Mouse (Mus musculus): ENCODE measurements around the gene Sync.
A peak's percentile ranks its signal among the peaks of the same experiment; 100 is the strongest.

Sync gene

DNA sequence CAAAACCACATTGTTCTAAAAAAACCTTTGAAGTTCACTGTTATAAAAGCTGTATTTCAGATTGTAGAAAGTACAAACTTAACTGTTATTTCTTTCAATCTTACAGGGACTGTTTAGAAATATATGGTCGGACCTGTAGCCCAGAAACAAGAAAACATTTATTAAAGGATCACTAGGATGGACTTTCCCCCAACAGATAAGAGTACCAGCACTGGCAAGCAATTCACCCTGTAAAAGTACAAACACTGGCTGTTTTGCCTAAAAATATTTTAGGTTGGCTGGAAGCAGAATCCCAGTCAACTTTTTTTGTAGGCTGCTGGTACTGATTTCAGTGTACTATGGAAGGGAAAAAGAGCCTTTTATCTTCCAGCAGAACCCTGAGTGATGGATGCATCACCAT lies 20.5 kb downstream of the Sync start:
- DNase-seq = no peak

DNA sequence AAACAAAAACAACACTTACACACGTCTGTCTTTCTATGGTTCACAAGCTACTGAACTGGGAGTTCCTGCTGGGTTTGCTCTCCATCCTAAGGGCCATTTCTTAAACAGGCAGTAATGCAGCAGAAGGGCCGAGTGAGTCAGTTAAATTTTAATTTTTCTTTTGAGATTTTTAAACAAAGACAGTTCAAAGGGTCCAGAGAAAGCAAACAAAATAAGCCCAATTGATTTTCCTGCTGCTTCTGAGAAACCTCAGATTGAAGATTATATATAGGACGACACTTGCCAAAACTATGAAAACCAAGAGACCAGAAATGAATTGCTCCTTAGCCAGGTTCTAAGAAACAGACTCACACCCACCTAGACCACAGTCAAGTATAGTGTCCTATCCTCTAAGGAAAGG lies 26.5 kb downstream of the Sync start:
- DNase-seq = no peak

DNA sequence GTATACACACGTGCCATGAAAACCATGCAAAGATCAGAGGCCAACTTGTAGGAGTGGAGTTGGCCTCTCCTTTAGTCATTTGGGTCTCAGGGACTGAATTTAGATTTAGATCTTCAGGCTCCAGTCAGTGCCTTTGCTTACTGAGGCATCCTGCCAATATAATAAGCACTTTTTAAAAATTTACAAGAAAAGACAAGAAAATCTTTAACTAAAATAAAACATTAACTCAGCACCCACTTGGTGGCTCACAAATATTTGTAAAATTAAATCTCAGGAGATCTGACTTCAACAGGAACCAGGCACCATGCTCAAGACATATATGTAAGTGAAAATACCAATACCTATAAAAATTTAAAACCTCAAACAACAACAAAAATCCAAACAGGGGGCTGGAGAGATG lies 33.5 kb downstream of the Sync start:
- no peak for DNase-seq

DNA sequence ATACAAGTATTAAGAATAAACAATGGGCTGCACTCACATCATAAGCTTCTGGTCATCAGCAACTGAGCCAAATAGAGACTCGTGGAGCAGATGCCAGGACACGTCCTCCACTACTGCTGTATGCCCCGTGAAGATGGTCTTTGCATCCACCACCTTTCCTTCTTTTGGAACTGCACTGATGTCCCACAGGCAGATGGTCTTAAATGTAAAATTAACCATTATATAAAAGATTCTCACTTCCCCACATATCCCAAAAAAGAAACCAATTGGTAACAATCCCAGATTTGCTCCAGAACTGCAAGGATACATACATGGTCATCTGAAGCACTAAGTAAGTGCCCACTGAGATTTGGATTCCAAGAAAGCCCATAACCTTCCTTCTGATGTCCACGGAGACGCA lies 34.6 kb downstream of the Sync start:
- no peak for DNase-seq

DNA sequence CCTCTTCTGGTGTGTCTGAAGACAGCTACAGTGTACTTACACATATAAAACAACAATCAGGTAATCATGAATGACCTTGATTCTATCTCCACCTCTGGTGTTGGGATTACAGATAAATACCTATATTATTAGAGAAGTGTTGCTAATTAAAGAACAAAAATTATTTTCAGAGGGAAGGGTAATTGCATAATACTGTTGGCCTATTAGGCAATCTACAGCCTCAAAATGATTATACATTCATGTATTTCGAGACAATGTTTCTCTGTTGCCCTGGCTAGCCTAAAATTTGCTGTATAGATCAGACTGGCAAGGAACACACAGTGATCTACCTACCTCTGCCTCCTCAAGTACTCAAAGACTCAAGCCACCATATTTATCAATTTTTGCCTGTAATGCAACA lies 36.1 kb downstream of the Sync start:
- DNase-seq = no peak

DNA sequence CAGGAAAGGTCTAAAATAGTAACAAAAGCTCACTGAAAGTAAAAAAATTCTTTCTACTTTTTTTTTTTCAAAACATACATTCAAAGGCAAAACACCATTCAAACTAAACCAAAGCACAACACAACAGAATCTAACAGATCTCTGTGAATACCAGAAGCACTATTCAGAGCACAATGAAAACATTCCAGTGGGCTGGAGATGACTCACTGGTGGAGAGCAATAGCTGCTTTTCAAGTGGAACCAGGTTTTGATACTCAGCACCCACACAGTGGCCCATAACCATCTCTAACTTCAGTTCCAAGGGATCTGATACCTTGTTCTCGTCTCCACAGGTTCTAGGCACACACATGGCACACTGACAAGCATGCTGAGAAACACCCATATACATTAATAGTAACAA lies 37.3 kb downstream of the Sync start:
- no peak for DNase-seq

DNA sequence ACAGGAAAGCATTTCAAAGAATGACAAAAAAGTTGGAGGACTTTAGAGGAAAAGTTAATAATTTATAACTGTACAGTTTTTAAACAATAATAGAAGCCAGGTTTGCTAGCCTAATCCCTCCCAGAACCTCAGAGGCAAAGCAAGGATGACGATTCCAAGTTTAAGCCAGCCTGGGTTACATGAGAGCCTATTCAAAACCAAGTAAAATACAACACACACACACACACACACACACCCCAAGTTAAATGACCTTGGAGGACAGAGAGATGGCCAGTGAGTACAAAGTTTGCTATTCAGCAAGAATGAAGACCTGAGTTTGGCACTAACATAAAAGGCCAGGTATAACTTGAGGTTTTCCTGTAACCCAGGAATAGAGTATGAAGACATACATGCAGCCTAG lies 38.8 kb downstream of the Sync start:
- no peak for DNase-seq

DNA sequence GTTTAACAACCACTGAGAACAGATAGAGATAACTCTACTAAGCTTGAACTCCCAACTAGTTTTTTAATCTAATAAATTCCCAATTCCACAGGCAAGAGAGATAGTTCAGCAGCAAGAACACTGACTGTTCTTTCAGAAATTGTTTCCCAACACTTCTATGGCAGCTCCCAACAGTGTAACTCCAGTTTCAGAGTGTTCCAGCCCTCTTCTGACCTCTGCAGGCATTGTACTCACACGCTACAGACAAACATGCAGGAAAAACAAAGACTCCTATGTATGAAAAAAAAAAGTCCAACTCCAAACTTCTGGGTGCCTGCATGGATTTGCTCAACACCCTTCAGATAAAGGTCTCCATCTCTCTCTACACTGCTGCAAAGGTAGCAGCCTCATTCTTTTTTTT lies 45.4 kb downstream of the Sync start:
- DNase-seq = no peak

DNA sequence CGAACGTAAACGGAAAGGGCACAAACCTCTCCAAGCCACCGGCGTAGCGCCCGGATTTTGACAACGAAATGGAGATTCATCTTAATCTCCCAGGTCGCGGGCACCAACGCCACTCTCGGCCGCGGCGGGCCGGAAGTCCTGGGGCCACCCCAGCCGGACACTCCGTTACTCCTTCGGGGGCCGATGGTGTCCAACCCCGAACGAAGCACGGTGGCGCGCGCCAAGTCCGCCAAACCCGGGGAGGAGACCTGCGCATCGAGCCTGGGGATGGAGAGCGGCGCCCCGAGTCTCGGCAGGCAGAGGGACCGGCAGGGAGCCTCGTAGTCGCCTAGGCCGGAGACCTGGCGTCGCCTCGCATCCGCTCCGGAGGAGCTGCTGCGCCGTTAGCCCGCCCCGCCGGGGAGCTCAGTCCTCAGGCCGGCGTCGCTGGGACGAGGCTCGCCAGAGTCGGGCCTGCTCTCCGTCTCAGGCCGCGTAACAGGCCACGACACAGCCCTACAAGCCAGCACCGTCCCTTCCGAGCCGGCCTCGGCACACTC lies 47.3 kb downstream of the Sync start:
- no peak for DNase-seq

DNA sequence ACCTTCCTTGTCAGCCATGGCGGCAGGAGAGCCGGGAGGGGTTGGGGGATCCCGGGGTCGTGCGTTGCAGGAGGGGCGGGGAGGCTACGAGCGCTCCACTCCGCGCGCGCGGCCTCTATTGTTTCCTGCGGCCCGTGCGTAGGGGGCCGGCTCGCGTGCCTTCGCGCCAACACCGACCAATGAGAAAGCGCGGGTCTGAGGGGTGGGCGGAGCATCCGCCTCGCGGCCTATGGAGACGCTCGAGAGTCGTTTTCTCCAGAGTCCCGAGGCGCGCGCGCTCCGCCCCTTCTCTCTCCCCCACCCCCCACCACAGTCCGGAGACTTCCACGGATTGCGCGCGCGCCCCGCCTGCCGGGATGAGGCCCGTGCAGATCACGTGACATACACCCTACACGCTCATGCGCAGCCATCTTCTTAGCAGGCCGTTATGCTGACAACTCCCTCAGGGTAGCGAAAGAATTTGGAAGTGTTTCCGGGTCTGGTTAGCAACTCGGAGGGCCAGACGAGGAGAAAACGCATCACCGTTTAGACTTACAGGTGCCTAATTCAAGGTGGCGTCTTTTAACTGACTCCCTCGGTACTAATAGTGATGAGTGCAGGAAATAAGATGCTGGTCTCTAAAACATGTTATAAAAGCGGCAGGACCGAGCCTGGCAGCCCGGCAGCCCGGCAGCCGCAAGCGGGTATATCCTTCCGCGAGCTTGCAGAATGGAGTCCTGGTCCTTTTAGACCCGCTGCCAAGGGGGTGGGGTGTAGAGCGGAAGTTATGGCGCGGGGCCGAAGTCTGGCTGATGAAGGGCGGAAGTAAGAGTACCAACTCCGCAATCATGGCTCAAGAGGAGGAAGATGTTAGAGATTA lies 48.0 kb downstream of the Sync start, which contains the start of the genes Rbbp4 and Zbtb8os:
Rbbp4 (minus strand) TSS at position 155 of the 859 bp plus-strand sequence.
Zbtb8os (plus strand) TSS at position 480 of the 859 bp plus-strand sequence.
- peak; percentile 99 for DNase-seq

DNA sequence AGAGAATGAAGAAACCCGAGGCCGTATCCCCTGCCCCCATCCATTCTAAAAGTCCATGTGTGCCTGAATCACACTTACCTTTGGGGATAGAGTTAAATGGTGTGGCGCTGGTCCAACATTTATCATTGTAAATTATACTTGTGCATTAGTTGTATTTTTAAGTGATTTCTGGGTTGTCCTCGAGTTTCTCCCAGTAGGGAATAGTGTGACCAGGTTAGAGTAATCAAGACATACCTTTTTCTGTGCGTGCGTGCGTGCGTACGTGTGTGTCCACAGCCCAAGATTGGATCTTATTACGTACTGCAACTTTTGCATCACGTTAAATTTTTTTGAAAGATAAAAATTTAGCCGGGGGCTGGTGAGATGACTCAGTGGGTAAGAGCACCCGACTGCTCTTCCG lies 48.9 kb downstream of the Sync start:
- peak; percentile 45 to 68 for DNase-seq

DNA sequence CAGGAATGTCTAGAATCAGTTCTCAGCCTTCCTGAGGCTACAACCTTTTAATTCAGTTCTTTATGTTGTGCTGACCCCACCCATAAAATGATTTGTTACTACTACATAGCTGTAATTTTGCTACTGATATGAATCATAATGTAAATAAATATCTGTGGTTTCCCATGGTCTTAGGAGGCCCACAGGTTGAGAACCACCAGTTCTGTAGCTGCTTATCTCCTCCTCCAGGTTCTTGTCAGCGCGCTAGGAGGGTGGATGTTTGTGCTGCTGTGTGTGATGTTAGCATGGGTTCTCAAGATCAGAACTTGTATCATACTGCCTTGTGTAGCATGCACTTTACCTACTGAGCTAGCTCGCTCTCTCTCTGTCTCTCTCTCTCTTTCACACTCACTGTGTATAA lies 52.3 kb downstream of the Sync start:
- no peak for DNase-seq

DNA sequence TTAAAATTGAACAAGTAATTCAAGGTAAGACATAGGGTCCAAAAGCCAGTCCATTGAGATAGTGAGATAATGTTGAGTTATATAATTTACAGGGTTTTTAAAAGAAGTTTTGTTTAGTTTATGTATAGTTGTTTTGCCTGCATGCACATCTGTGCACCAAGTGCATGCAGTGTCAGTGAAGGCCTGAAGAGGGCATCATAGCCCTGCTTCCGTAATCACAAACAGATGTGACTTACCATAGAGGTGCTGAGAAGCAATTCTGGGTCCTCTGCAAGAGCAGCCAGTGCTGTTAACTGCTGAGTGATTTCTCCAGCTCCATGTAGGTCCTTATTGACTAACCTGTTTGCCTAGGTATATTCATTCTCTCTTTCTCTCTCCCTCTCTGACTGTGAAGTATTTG lies 54.5 kb downstream of the Sync start:
- no peak for DNase-seq

DNA sequence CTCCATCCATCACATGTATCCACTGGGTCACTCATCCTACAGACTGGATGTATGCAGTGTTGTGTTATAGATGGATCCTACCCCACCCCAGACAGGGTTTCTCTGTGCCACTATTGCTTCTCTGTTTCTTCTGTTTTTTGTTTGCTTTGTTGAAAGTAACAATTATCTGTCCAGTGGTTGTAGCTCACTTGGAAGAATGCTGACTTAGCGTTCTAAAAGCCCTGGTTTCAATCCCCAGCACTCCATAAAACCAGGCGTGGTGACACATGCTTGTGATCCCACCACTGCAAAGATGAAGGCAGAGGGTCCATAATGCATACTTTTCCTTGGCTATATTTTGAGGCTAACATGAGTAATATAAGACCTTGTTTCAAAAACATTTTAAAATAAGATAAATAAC lies 55.3 kb downstream of the Sync start:
- no peak for DNase-seq

DNA sequence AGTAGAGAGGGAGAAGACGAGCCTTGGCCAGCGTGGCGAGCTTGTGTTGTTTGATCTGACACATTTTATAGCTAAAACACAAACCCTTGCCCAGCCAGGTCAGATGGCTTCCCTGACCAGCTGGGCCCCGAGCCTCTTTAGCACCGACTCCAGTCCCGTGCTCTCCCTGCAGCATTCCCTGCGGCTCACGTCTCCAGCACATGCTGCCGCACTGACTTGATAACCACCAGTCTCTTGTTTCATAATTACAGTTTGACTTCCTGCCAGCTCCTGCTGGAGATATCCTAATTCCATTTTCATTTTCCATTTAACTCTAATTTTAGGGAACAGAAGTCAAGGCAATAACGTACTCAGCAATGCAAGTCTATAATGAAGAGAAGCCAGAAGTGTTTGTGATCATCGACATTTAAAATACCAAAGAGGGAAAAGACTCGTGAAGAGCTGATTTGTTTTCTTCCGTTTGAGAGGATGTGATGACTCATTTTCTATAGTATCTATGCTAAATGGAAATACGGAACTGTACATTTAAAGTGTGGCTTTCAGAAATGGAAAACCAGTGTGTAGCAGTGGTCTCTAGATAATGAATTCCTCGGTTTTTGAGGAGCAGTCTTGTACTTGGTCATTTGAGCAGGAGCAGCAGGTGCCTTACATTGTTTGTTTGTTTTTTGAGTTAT lies 59.2 kb downstream of the Sync start:
- no peak for DNase-seq

DNA sequence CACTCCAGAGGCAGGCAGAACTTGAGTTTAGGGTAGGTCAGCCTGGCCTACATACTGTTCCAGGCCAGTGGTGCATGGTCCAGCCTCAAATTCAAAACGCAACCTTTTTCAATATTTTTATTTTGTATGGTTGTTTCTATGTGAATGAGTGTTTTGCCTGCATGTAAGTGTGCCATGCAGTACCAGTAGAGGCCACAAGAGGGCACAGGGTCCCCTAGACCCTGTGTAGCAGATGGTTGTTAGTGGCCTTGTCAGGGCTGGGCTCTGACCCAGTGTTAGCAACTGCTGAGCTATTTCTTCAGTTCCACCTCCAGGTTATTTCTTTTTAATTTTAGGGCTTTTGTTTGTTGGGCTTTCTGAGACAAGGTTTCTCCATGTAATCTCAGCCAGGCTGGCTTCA lies 63.2 kb downstream of the Sync start:
- DNase-seq = peak; percentile 91 to 96

DNA sequence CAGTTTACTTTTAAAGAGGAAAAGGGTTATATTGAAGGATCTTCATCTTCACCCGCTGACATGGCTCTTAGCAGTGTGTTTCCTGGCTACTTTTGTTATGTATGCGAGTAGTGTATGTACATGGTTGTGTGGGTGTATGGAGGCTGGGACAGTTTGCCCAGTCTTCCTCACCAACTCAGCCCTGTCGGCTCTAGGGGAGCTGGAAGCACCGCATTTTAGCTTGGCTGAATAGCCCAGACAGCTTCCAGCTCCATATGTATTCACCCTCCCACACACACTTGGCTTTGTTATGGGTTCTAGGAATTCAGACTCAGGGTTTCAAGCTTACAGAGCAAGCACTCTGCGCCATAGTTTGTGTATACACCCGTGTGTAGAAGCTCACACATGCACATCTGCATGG lies 63.7 kb downstream of the Sync start:
- DNase-seq = peak in 1 of 2 experiments; percentile 40

DNA sequence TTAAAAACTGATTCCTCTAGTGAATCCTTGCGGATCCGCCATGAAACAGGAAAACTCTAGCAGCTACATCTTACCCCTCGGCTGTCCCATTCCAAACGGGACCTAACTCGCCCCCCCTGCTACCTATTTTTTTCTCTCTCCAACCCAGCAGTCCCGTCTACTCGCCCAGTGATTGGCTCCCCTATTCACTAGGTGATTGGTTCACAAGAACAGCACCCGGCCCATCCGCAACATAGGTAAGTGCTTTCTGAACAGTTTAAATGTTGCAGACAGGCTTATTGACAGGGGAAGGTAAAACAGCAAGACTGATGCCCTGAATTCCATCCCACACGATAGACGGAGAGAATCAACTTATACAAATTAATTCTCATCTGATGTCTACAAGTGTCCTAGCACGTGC lies 65.8 kb downstream of the Sync start:
- no peak for DNase-seq

DNA sequence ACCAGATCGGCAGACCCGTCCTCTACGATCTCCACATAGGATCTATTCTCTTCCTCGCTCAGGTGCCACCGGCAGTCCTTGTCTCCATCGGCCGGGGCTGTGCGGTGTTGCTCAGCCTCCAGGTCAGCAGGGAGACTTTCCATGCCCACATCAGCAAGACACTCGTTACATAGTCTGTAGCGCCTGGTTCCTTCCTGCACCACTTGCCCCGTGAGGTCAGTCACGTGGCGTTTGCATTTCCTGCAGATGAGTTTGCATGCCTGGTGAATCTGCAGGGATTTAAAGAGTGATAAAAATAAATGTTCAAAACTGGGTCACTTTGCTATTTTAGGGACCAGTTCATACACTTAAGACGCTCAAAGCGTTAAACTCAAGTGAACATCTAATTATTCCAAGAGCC lies 66.8 kb downstream of the Sync start:
- DNase-seq = no peak

DNA sequence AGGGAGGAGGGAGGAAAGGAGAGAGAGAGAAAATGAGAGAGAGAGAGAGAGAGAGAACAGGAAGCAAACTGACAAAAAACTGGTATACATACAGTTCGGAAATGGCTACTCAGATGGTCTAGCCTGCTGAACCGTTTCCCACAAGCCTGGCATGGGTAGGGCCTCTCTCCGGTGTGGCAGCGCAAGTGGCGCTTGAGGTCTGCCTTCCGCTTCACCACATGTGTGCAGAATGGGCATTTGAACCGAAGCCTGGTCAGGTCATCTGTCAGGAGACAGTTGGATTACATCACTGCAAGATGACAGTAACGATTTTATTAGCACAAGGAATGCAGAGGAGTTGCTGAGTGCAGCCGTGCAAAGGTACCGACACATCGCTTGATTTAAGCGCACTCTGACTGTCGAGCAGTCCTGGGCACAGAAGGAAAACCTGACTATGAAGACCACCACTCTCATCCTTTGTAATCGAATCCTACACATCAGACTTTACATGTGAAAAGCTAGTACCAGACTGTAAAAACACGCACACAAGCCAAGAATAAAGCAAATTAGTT lies 70.3 kb downstream of the Sync start:
- DNase-seq = no peak

Data from cerebellum, postnatal 10 days (tissue).